Mouse (Mus musculus) MEL (cell line): ENCODE measurements at regions not wholly inside any gene's neighbourhood (a gene's known extent, or its start where the extent isn't known, plus 50 kb on each side); places are given as distances from the start of the nearest gene placed in this dataset.

Experiments
- DNase-seq: peaks from one replicate; pipeline ENCODE4 v3.0.0; 2011; ENCODE audit warnings: low read depth, low spot score
- H3K27ac ChIP-seq: 2 replicates; pipeline ENCODE4 v1.5.1; 2012; ENCODE audit warnings: low read depth, mild to moderate bottlenecking, control low read depth, low read length, moderate library complexity; ENCODE audit not compliant: control insufficient read depth
- H3K27me3 ChIP-seq, 2 experiments: fragments of 150-350 bp in 1 of 2; sonication (generic) in 1 of 2; 2 replicates each; pipeline ENCODE4 v1.6.1; 2012; ENCODE audit warnings: low read length in 2 of 2, mild to moderate bottlenecking in 2 of 2, improper control_type of control experiment in 1 of 2, moderate library complexity in 1 of 2; ENCODE audit not compliant: insufficient read depth in 2 of 2, control insufficient read depth in 1 of 2
- H3K36me3 ChIP-seq, 2 experiments: 2 replicates each; pipeline ENCODE4 v1.6.1; 2012 to 2014; ENCODE audit warnings: low read length in 2 of 2, improper control_type of control experiment in 1 of 2, inconsistent platforms in 1 of 2, mild to moderate bottlenecking in 1 of 2; ENCODE audit not compliant: insufficient read depth in 2 of 2, control insufficient read depth in 1 of 2
- H3K4me1 ChIP-seq, 2 experiments: fragments of 150-350 bp in 1 of 2; sonication (generic) in 1 of 2; 2 replicates each; pipeline ENCODE4 v1.6.1; 2012; ENCODE audit warnings: low read length in 2 of 2, improper control_type of control experiment in 1 of 2, mild to moderate bottlenecking in 1 of 2; ENCODE audit not compliant: insufficient read depth in 2 of 2, control insufficient read depth in 1 of 2
- H3K4me3 ChIP-seq, 2 experiments: fragments of 150-350 bp in 1 of 2; sonication (generic) in 1 of 2; 2 replicates each; pipeline ENCODE4 v1.5.1; 2012; ENCODE audit warnings: low read depth in 2 of 2, low read length in 2 of 2, mild to moderate bottlenecking in 2 of 2, moderate library complexity in 2 of 2, control low read depth in 1 of 2, improper control_type of control experiment in 1 of 2; ENCODE audit not compliant: control insufficient read depth in 1 of 2, insufficient read depth in 1 of 2
- H3K79me2 ChIP-seq: 2 replicates; pipeline ENCODE4 v1.6.1; 2012; ENCODE audit warnings: mild to moderate bottlenecking, low read length, moderate library complexity; ENCODE audit not compliant: control insufficient read depth, poor library complexity, insufficient read depth
- H3K9ac ChIP-seq: 2 replicates; pipeline ENCODE4 v1.6.1; 2012; ENCODE audit warnings: low read depth, mild to moderate bottlenecking, control low read depth, low read length, moderate library complexity; ENCODE audit not compliant: control insufficient read depth, poor library complexity, severe bottlenecking
- H3K9me3 ChIP-seq: fragments of 150-350 bp; sonication (generic); replicated peaks from 2 replicates; pipeline ENCODE4 v1.6.1; 2012; ENCODE audit warnings: mild to moderate bottlenecking, low read length, improper control_type of control experiment, moderate library complexity; ENCODE audit not compliant: insufficient read depth
- BHLHE40 ChIP-seq: IDR thresholded peaks from 2 replicates; pipeline ENCODE4 v1.6.1; 2012; ENCODE audit warnings: low read depth, mild to moderate bottlenecking, inconsistent platforms, low read length, improper control_type of control experiment, borderline replicate concordance
- CHD1 ChIP-seq: IDR thresholded peaks from 2 replicates; pipeline ENCODE4 v1.6.1; 2012; ENCODE audit warnings: low read depth, mild to moderate bottlenecking, inconsistent platforms, low read length, improper control_type of control experiment
- CHD2 ChIP-seq: IDR thresholded peaks from 2 replicates; pipeline ENCODE4 v1.6.1; 2011; ENCODE audit warnings: low read length, improper control_type of control experiment
- E2F4 ChIP-seq: IDR thresholded peaks from 2 replicates; pipeline ENCODE4 v1.6.1; 2011; ENCODE audit warnings: low read depth, low read length, improper control_type of control experiment, borderline replicate concordance
- ELF1 ChIP-seq: IDR thresholded peaks from 2 replicates; pipeline ENCODE4 v1.6.1; 2014; ENCODE audit warnings: low read depth, mild to moderate bottlenecking, inconsistent platforms, low read length, improper control_type of control experiment, moderate library complexity
- GABPA ChIP-seq: IDR thresholded peaks from 2 replicates; pipeline ENCODE4 v1.6.1; 2012; ENCODE audit warnings: low read depth, mild to moderate bottlenecking, inconsistent platforms, low read length, improper control_type of control experiment, moderate library complexity
- GATA1 ChIP-seq: IDR thresholded peaks from 2 replicates; pipeline ENCODE4 v1.6.1; 2011; ENCODE audit warnings: low read depth, low read length, improper control_type of control experiment
- KAT2A ChIP-seq: conservative IDR thresholded peaks from 2 replicates; pipeline ENCODE4 v1.6.1; 2012; ENCODE audit warnings: low read depth, low read length, improper control_type of control experiment, inconsistent platforms
- MAFK ChIP-seq: IDR thresholded peaks from 2 replicates; pipeline ENCODE4 v1.6.1; 2011; ENCODE audit warnings: low read depth, mild to moderate bottlenecking, low read length, improper control_type of control experiment, borderline replicate concordance
- MAX ChIP-seq: IDR thresholded peaks from 2 replicates; pipeline ENCODE4 v1.6.1; 2011; ENCODE audit warnings: low read length, improper control_type of control experiment
- MAZ ChIP-seq: IDR thresholded peaks from 2 replicates; pipeline ENCODE4 v1.6.1; 2012; ENCODE audit warnings: low read depth, mild to moderate bottlenecking, inconsistent platforms, low read length, improper control_type of control experiment
- MXI1 ChIP-seq: IDR thresholded peaks from 2 replicates; pipeline ENCODE4 v1.6.1; 2011; ENCODE audit warnings: mild to moderate bottlenecking, low read depth, low read length, improper control_type of control experiment
- MYB ChIP-seq: IDR thresholded peaks from 2 replicates; pipeline ENCODE4 v1.6.1; 2011; ENCODE audit warnings: mild to moderate bottlenecking, low read depth, low read length, improper control_type of control experiment
- NELFE ChIP-seq: IDR thresholded peaks from 2 replicates; pipeline ENCODE4 v1.6.1; 2011; ENCODE audit warnings: low read depth, low read length, improper control_type of control experiment
- NRF1 ChIP-seq: IDR thresholded peaks from 2 replicates; pipeline ENCODE4 v1.6.1; 2014; ENCODE audit warnings: low read depth, mild to moderate bottlenecking, inconsistent platforms, low read length, improper control_type of control experiment, moderate library complexity; ENCODE audit not compliant: poor library complexity, insufficient read depth, severe bottlenecking
- POLR2AphosphoS2 ChIP-seq: IDR thresholded peaks from 2 replicates; pipeline ENCODE4 v1.6.1; 2011; ENCODE audit warnings: low read length, improper control_type of control experiment
- POLR2AphosphoS5 ChIP-seq: IDR thresholded peaks from 2 replicates; pipeline ENCODE4 v1.6.1; 2012; ENCODE audit warnings: low read depth, borderline replicate concordance, mild to moderate bottlenecking, inconsistent platforms, low read length, moderate library complexity, mixed read lengths
- SMC3 ChIP-seq: IDR thresholded peaks from 2 replicates; pipeline ENCODE4 v1.6.1; 2011; ENCODE audit warnings: low read depth, low read length, improper control_type of control experiment
- TAL1 ChIP-seq: IDR thresholded peaks from 2 replicates; pipeline ENCODE4 v1.6.1; 2012; ENCODE audit warnings: mild to moderate bottlenecking, inconsistent platforms, low read length, moderate library complexity, mixed read lengths
- TCF12 ChIP-seq: IDR thresholded peaks from 2 replicates; pipeline ENCODE4 v1.6.1; 2014; ENCODE audit warnings: low read depth, mild to moderate bottlenecking, inconsistent platforms, low read length, improper control_type of control experiment, moderate library complexity
- USF2 ChIP-seq, 2 experiments: IDR thresholded peaks; 2 replicates each; pipeline ENCODE4 v1.6.1; 2011 to 2012; ENCODE audit warnings: improper control_type of control experiment in 2 of 2, low read length in 2 of 2, borderline replicate concordance in 1 of 2, inconsistent platforms in 1 of 2, low read depth in 1 of 2, mild to moderate bottlenecking in 1 of 2; ENCODE audit not compliant: insufficient read depth in 1 of 2
- ZC3H11A ChIP-seq: IDR thresholded peaks from 2 replicates; pipeline ENCODE4 v1.6.1; 2012; ENCODE audit warnings: low read depth, mild to moderate bottlenecking, inconsistent platforms, low read length, improper control_type of control experiment
- ZKSCAN1 ChIP-seq: IDR thresholded peaks from 2 replicates; pipeline ENCODE4 v1.6.1; 2012; ENCODE audit warnings: low read depth, mild to moderate bottlenecking, inconsistent platforms, low read length, improper control_type of control experiment, moderate library complexity
- ZMIZ1 ChIP-seq: IDR thresholded peaks from 2 replicates; pipeline ENCODE4 v1.6.1; 2012; ENCODE audit warnings: low read depth, mild to moderate bottlenecking, inconsistent platforms, low read length, improper control_type of control experiment, moderate library complexity

DNA sequence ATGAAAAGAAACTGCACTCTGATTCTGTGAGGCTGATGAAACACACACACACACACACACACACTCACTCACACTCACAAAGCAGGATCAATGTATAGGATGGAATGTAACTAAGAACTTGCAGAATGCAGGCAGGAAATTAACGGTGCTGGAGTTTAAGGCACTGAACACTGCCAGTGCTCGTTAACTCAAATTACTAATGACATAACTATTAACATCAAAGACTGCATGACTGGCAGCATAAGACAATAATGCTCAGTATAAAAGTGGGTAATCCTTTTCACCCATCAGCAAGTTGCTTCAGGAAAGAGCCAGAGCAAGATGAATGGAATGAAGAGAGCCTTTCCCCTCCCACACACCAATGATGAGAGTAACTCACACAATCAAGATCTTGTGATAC lies 481.3 kb downstream of the Nebl start:
- no peak overlapping the region for H3K4me3 ChIP-seq
- no peaks in the 10 kb centered on the region for H3K36me3 ChIP-seq
- H3K27ac ChIP-seq = no peak overlapping the region
- H3K27me3 ChIP-seq = no peaks in the 10 kb centered on the region
- no peak for DNase-seq
- H3K9me3 ChIP-seq = no peaks in the 10 kb centered on the region
- H3K9ac ChIP-seq = no peak overlapping the region
- no peaks in the 10 kb centered on the region for H3K4me1 ChIP-seq
- H3K79me2 ChIP-seq = no peaks in the 10 kb centered on the region
- TF ChIP-seq ELF1 (no peak), TAL1 (no peak), ZKSCAN1 (no peak), KAT2A (no peak), MAZ (no peak), CHD1 (no peak), MYB (no peak), MAX (no peak), NRF1 (no peak), USF2 (IDR thresholded peaks at IDR 0.05; ENCODE audit: borderline replicate concordance in 1 of 2, insufficient read depth in 1 of 2, low read depth in 1 of 2, low read length in 2 of 2) (no peak), TCF12 (no peak), NELFE (no peak), MAFK (no peak), MXI1 (no peak), GATA1 (no peak), ZMIZ1 (no peak), POLR2AphosphoS5 (no peak)

DNA sequence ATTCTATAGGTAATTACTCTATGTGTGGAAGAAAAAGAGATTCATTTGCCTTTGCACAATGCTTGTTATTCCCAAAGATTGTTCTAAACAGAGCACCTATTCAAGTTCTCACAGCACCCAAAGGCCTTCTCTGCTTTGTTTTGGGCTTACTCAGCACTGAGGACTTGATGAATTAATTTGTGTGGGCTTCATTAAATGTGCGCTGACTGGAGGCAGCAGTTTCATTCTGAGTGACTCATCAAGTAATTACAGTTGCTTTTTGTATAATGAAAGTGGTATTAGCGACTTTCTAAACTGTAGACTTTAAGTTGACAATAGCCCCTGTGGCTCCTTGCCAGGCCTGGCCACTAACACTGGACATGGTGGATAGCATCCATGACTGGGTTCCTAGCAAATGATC lies 485.4 kb downstream of the Nebl start:
- TF ChIP-seq E2F4 (no peak), GABPA (no peak), CHD2 (no peak), BHLHE40 (no peak), POLR2AphosphoS5 (no peak), SMC3 (no peak), ZC3H11A (no peak), TCF12 (no peak), KAT2A (no peak), POLR2AphosphoS2 (no peak), USF2 (IDR thresholded peaks at IDR 0.05; ENCODE audit: borderline replicate concordance in 1 of 2, insufficient read depth in 1 of 2, low read depth in 1 of 2, low read length in 2 of 2) (no peak)
- TF ChIP-seq, all 39 proteins: peak for 0
- H3K36me3 ChIP-seq = no peaks in the 10 kb centered on the region
- no peaks in the 10 kb centered on the region for H3K9me3 ChIP-seq
- H3K9ac ChIP-seq = no peak overlapping the region
- no peak overlapping the region for H3K4me3 ChIP-seq
- H3K79me2 ChIP-seq = no peaks in the 10 kb centered on the region
- H3K27ac ChIP-seq = no peak overlapping the region
- H3K4me1 ChIP-seq = no peaks in the 10 kb centered on the region
- H3K27me3 ChIP-seq = no peaks in the 10 kb centered on the region
- DNase-seq = no peak
